Mouse (Mus musculus): ENCODE results near the gene Tjp1. TPM values are rescaled to one million over a fixed set of nuclear protein-coding genes. Genes with fewer than 3 reads are reported as not detected.
A peak's percentile ranks its signal among the peaks of the same experiment; 100 is the strongest.

The Tjp1 gene
- polyA plus RNA-seq, 1 experiment, result 20.2 TPM

DNA sequence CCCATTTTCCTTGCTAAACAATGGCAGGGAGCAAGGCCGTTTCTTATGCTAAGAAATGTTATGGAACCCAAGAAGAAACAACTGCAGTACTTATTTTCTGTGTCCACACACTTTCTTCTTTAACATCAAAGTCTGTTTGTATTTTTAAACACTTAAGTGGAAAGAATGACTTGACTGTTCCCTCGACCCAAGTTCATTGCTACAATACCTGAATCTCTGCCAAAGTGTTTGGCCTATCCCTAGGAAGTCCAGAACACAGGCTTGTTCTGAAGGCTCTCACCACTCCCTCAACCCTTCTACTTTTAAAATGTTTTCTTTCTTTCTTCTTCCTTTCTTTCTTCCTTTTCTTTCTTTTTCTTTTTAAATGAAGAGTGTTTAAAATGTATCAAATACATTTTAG lies 71.5 kb downstream of the Tjp1 start:
- DNase-seq, result peak; percentile 46
- no peaks in the 10 kb centered on the region for H3K27me3 ChIP-seq (replicated peaks; ENCODE audit: control insufficient read depth, insufficient read depth, low read length)
- H3K36me3 ChIP-seq (ENCODE audit: control insufficient read depth, insufficient read depth, low read length), result no peaks in the 10 kb centered on the region
- TF ChIP-seq CTCF (conservative IDR thresholded peaks at IDR 0.05; ENCODE audit: insufficient read depth, insufficient read length, low read depth, low read length) (no peak), POLR2A (IDR thresholded peaks at IDR 0.05; ENCODE audit: low read depth, low read length) (no peak)
- H3K4me3 ChIP-seq (ENCODE audit: insufficient read depth, low read depth, low read length), result no peak overlapping the region
- H3K4me1 ChIP-seq (ENCODE audit: control insufficient read depth, insufficient read depth, low read length), result no peaks in the 10 kb centered on the region
- H3K27ac ChIP-seq (ENCODE audit: insufficient read depth, low read depth, low read length), result no peak overlapping the region
- WGBS, result 28% methylated on average over 2 of the region's 2 CpGs

DNA sequence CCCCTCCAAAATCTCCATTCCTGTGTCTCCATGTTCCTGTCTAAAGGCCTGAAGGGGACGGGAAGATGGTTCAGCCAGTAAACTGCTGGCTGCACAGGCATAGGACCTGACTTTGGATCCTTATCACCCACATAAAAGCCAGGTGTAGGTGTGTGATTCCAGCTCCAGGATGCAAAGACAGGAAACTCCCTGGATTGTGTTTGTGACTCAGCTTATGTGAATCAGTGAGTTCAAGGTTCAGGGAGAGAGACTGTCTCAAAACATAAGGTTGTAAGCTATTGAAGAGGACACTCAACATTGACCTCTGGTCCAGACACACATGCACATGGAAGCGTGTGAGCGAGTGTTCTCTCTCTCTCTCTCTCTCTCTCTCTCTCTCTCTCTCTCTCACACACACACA lies 72.4 kb downstream of the Tjp1 start:
- Histone ChIP-seq H3K27ac (ENCODE audit: insufficient read depth, low read depth, low read length) (no peak overlapping the region), H3K27me3 (replicated peaks; ENCODE audit: control insufficient read depth, insufficient read depth, low read length) (no peaks in the 10 kb centered on the region), H3K36me3 (ENCODE audit: control insufficient read depth, insufficient read depth, low read length) (no peaks in the 10 kb centered on the region), H3K4me3 (ENCODE audit: insufficient read depth, low read depth, low read length) (no peak overlapping the region), H3K4me1 (ENCODE audit: control insufficient read depth, insufficient read depth, low read length) (no peaks in the 10 kb centered on the region)
- no peak for DNase-seq
- no peak for TF ChIP-seq CTCF (conservative IDR thresholded peaks at IDR 0.05; ENCODE audit: insufficient read depth, insufficient read length, low read depth, low read length)
- TF ChIP-seq POLR2A (IDR thresholded peaks at IDR 0.05; ENCODE audit: low read depth, low read length), result no peak
- 89% methylated on average over 3 of the region's 3 CpGs for WGBS

DNA sequence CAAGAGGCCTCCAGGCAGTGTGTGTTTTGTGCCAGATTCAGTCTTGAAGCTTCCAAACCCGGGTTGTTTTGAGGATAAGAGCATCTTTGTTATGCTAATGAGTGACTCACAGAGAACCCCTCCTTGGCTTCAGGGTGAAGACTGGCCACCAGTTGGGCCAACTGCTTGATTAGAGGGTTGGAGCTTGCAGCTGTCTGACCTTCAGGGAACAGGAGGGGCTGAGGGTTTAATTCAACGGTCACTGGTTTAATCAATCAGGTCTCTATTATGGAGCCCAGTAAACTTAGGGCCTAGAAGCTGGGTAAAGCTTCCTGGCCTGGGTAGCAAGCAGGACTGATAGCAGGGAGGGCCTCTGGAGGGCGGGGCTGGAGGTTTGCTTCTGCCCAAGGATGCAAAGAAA lies 73.3 kb downstream of the Tjp1 start:
- H3K4me1 ChIP-seq (ENCODE audit: control insufficient read depth, insufficient read depth, low read length), result no peaks in the 10 kb centered on the region
- H3K27me3 ChIP-seq (replicated peaks; ENCODE audit: control insufficient read depth, insufficient read depth, low read length), result no peaks in the 10 kb centered on the region
- DNase-seq, result no peak
- no peak overlapping the region for H3K4me3 ChIP-seq (ENCODE audit: insufficient read depth, low read depth, low read length)
- H3K36me3 ChIP-seq (ENCODE audit: control insufficient read depth, insufficient read depth, low read length), result no peaks in the 10 kb centered on the region
- TF ChIP-seq CTCF (conservative IDR thresholded peaks at IDR 0.05; ENCODE audit: insufficient read depth, insufficient read length, low read depth, low read length) (no peak), POLR2A (IDR thresholded peaks at IDR 0.05; ENCODE audit: low read depth, low read length) (no peak)
- 48% methylated on average over 3 of the region's 3 CpGs for WGBS
- H3K27ac ChIP-seq (ENCODE audit: insufficient read depth, low read depth, low read length), result no peak overlapping the region

DNA sequence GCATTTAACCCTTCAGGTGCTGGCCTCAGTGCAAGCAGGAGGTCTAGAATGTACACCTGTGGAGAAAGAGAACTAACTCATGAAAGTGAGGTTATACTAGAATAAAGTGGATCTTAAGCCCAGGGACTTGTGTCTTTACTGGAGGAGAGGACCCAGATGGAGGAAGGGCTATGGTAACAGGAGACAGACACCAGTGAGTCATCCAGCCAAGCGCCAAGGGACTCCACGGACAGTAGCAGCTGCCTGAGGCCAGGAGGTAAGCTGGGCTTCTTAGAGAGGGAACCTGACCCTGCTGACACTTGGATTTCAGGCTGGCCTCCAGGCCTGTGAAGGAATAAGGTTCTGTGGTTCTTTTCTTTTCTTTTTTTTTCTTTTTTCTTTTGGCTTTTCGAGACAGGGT lies 75.3 kb downstream of the Tjp1 start:
- DNase-seq, result no peak

DNA sequence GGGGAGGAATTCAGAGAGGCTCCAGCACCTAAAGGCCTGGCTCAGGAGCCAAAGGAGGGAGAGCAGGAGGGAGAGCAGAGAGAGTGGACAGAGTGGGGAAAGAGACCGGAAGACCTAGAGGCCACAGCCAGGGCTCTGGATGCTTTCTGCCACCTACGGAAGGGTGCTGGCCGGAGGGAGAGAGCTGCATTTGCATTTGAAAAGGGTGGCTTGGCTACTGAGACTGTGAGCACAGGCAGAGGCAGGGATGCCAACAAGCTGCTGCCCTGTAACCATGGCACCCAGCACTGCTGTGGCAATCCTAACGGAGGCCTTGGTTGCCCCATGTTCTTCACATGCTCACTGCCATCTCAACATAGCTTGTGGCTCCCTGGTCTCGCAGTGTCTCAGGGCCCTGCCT lies 77.4 kb downstream of the Tjp1 start:
- no peak for DNase-seq
- no peak overlapping the region for H3K4me3 ChIP-seq (ENCODE audit: insufficient read depth, low read depth, low read length)
- no peak overlapping the region for H3K27ac ChIP-seq (ENCODE audit: insufficient read depth, low read depth, low read length)
- H3K36me3 ChIP-seq (ENCODE audit: control insufficient read depth, insufficient read depth, low read length), result no peaks in the 10 kb centered on the region
- 76% methylated on average over 5 of the region's 5 CpGs for WGBS
- no peaks in the 10 kb centered on the region for H3K4me1 ChIP-seq (ENCODE audit: control insufficient read depth, insufficient read depth, low read length)
- TF ChIP-seq POLR2A (IDR thresholded peaks at IDR 0.05; ENCODE audit: low read depth, low read length) (no peak), CTCF (conservative IDR thresholded peaks at IDR 0.05; ENCODE audit: insufficient read depth, insufficient read length, low read depth, low read length) (no peak)
- H3K27me3 ChIP-seq (replicated peaks; ENCODE audit: control insufficient read depth, insufficient read depth, low read length), result no peaks in the 10 kb centered on the region

More for the DNA sequence above, 75.3 kb downstream of the Tjp1 start:
- no peaks in the 10 kb centered on the region for H3K27me3 ChIP-seq (replicated peaks; ENCODE audit: control insufficient read depth, insufficient read depth, low read length)
- TF ChIP-seq POLR2A (IDR thresholded peaks at IDR 0.05; ENCODE audit: low read depth, low read length), result no peak
- TF ChIP-seq CTCF (conservative IDR thresholded peaks at IDR 0.05; ENCODE audit: insufficient read depth, insufficient read length, low read depth, low read length), result no peak
- WGBS, result 79% methylated on average over 3 of the region's 3 CpGs
- H3K27ac ChIP-seq (ENCODE audit: insufficient read depth, low read depth, low read length), result no peak overlapping the region
- no peaks in the 10 kb centered on the region for H3K4me1 ChIP-seq (ENCODE audit: control insufficient read depth, insufficient read depth, low read length)
- H3K36me3 ChIP-seq (ENCODE audit: control insufficient read depth, insufficient read depth, low read length), result no peaks in the 10 kb centered on the region
- no peak overlapping the region for H3K4me3 ChIP-seq (ENCODE audit: insufficient read depth, low read depth, low read length)

DNA sequence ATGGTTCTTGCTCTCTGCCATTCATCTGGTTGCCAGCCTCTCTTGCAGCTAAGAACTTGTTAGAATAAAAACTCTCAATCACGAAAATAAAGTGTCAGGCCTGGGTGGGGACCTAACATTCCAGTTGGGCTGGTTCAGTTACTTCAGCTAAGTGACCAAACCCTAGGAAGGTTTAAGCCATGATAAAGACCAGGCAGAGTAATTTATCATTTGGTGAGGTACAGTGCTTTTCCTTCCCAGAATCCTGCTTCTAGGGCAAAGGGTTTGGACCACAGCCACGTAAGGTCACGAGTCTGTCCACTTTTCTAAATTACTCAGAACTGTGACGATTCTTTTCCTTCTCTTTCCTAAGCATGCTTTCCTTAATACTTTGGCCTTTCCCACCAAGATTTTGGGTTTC lies 86.1 kb downstream of the Tjp1 start:
- peak; percentile 46 for DNase-seq
- WGBS, result 46% methylated on average over 4 of the region's 4 CpGs
- no peak overlapping the region for H3K27ac ChIP-seq (ENCODE audit: insufficient read depth, low read depth, low read length)
- no peak overlapping the region for H3K4me3 ChIP-seq (ENCODE audit: insufficient read depth, low read depth, low read length)
- H3K4me1 ChIP-seq (ENCODE audit: control insufficient read depth, insufficient read depth, low read length), result no peaks in the 10 kb centered on the region
- H3K36me3 ChIP-seq (ENCODE audit: control insufficient read depth, insufficient read depth, low read length), result no peaks in the 10 kb centered on the region
- no peak for TF ChIP-seq POLR2A (IDR thresholded peaks at IDR 0.05; ENCODE audit: low read depth, low read length)
- TF ChIP-seq CTCF (conservative IDR thresholded peaks at IDR 0.05; ENCODE audit: insufficient read depth, insufficient read length, low read depth, low read length), result no peak
- H3K27me3 ChIP-seq (replicated peaks; ENCODE audit: control insufficient read depth, insufficient read depth, low read length), result no peaks in the 10 kb centered on the region

DNA sequence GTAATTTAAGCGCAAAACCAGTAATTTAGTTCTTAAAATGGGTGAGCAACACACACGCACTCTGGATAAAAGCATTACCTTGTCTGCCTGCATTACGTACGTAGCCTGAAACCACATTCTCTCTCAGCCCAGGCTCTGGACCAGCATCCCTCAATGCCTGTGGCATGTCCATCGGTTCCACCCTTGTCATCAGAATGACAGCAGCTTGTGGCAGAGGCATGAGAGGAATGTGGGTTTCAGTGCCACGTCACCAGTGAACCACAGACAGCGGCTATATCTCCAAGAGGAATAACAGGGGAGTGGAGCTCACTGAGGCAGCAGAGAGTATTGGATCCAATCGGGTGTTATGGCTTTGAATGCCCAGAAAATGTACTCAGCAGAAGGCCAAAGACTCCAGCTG lies 88.1 kb downstream of the Tjp1 start:
- no peak overlapping the region for H3K4me3 ChIP-seq (ENCODE audit: insufficient read depth, low read depth, low read length)
- DNase-seq, result no peak
- no peaks in the 10 kb centered on the region for H3K4me1 ChIP-seq (ENCODE audit: control insufficient read depth, insufficient read depth, low read length)
- TF ChIP-seq CTCF (conservative IDR thresholded peaks at IDR 0.05; ENCODE audit: insufficient read depth, insufficient read length, low read depth, low read length) (no peak), POLR2A (IDR thresholded peaks at IDR 0.05; ENCODE audit: low read depth, low read length) (no peak)
- H3K36me3 ChIP-seq (ENCODE audit: control insufficient read depth, insufficient read depth, low read length), result no peaks in the 10 kb centered on the region
- H3K27ac ChIP-seq (ENCODE audit: insufficient read depth, low read depth, low read length), result no peak overlapping the region
- WGBS, result 83% methylated on average over 8 of the region's 8 CpGs
- H3K27me3 ChIP-seq (replicated peaks; ENCODE audit: control insufficient read depth, insufficient read depth, low read length), result no peaks in the 10 kb centered on the region

DNA sequence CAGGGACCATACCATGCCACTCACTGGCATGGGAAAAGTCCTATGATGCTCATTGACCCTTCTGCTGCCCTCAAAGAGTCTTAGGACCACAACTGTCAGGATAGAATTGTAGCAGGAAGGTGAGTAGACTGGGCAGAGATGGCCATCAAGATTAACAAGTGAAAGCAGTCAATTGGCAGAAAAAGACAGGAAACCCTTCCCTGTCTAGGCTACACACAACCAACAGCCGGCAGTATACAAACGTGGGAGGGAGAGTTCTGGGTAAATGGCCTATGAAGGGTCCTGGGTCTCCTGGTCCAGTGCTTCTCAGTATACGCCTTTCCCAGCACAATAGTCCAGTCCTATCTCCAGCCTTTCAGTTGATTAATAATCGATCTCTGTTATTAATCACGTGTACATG lies 89.4 kb downstream of the Tjp1 start:
- no peaks in the 10 kb centered on the region for H3K36me3 ChIP-seq (ENCODE audit: control insufficient read depth, insufficient read depth, low read length)
- 48% methylated on average over 5 of the region's 5 CpGs for WGBS
- no peaks in the 10 kb centered on the region for H3K4me1 ChIP-seq (ENCODE audit: control insufficient read depth, insufficient read depth, low read length)
- no peak overlapping the region for H3K27ac ChIP-seq (ENCODE audit: insufficient read depth, low read depth, low read length)
- no peak overlapping the region for H3K4me3 ChIP-seq (ENCODE audit: insufficient read depth, low read depth, low read length)
- no peaks in the 10 kb centered on the region for H3K27me3 ChIP-seq (replicated peaks; ENCODE audit: control insufficient read depth, insufficient read depth, low read length)
- DNase-seq, result peak; percentile 37
- TF ChIP-seq POLR2A (IDR thresholded peaks at IDR 0.05; ENCODE audit: low read depth, low read length) (no peak), CTCF (conservative IDR thresholded peaks at IDR 0.05; ENCODE audit: insufficient read depth, insufficient read length, low read depth, low read length) (no peak)
